Mouse (Mus musculus) neutrophil, adult 83 days (primary cell): Measurements from ENCODE around the gene Gm29666. TPM values are rescaled to one million over a fixed set of nuclear protein-coding genes. Genes with fewer than 3 reads are reported as not detected.

ENCODE experiments used
- total RNA-seq, 2 experiments: library from RNA; stranded (reverse); gene quantifications; one replicate each; pipeline ENCODE4 v1.2.4; 2023

Gene Gm29666
- total RNA-seq = under 1 TPM; 0.20 to 0.26 TPM

GRCm38 (mm10) chr15:84919938-84920337 is at the start of gene Gm29666:
Gm29666 (minus strand) TSS chr15:84920038.

DNA sequence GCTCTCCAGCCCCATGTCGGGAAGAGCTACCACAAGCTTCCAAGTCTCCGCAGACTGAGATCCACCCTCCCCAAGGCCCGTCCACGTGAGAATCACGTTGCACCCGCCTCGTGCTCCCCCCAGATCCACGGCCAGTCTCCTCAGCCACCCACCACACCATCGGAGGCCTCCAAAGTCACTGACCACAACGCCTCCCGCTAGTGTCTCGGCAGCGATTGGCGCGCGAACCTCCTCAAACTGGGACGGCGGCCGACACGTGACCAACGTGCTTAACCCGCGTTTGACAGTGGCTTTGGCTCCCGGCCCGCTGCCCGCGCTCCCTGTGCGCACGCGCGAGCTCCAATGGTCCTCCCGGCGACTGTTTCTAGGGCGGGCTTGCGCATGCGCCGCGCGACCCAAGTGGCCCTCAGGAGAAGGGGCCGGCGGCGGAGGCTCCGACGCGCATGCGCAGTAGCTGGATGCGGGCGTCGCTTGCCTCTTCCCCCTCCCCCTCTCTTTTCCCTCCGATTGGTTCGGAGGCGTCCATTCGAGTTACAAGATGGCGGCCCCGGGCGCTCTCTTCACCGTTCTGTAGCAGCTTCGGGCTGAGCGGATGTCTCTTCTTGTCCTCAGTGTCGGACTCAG is 3.2 kb upstream of the Gm29666 start, which contains the start of gene Nup50:
TSS of gene Nup50 (plus strand) at position 528 of the 624 bp plus-strand sequence.

Other genes starting within 250 kb of the Gm29666 start
- gene Arhgap8, start 200.0 kb downstream of the Gm29666 start, total RNA-seq = not detected
- 1 to 10 TPM; 1.2 to 1.6 TPM for gene Phf21b, start 64.0 kb downstream of the Gm29666 start, total RNA-seq
- 10 to 100 TPM; 38.7 to 43.4 TPM for gene Nup50, start 3.4 kb upstream of the Gm29666 start, total RNA-seq
- 10 to 100 TPM; 62.6 to 83.3 TPM for gene 5031439G07Rik, start 68.5 kb upstream of the Gm29666 start, total RNA-seq
- gene Upk3a, start 97.1 kb upstream of the Gm29666 start, total RNA-seq = not detected
- 1 to 10 TPM; 6.0 to 6.3 TPM for gene Fam118a, start 108.9 kb upstream of the Gm29666 start, total RNA-seq
- gene Smc1b, start 211.9 kb upstream of the Gm29666 start, total RNA-seq = not detected
- not detected for gene Ribc2, start 212.0 kb upstream of the Gm29666 start, total RNA-seq